Mouse (Mus musculus) MN1 (cell line): ENCODE measurements around the gene Dlgap5.
"Not testable (repeated sequence)": the region's sequence is repeated elsewhere in the genome, so short reads cannot be mapped to it uniquely, and the experiment has no call there.

Experiments used
- DNase-seq: peaks from one replicate; pipeline ENCODE4 v3.0.0-alpha.2; 2016; ENCODE audit warnings: low spot score

Gene Dlgap5

GRCm38 (mm10) chr14:47417775-47418665 is at the start of gene Dlgap5:
Gene Dlgap5 (minus strand): TSS chr14:47418407.
- DNase-seq, result peak; percentile 94

GRCm38 (mm10) chr14:47465468-47466175 is 47.4 kb upstream of the Dlgap5 start:
- DNase-seq, result no peak

- DNase-seq, result no peak
Observed at GRCm38 (mm10) chr14:47464426-47464825, 46.2 kb upstream of the Dlgap5 start.

- no peak for DNase-seq
Observed at GRCm38 (mm10) chr14:47462877-47463460, 44.8 kb upstream of the Dlgap5 start.

GRCm38 (mm10) chr14:47462453-47462852 is 44.2 kb upstream of the Dlgap5 start:
- DNase-seq, result no peak

GRCm38 (mm10) chr14:47461997-47462396 is 43.8 kb upstream of the Dlgap5 start:
- no peak for DNase-seq

- DNase-seq, result no peak
Observed at GRCm38 (mm10) chr14:47459556-47459955, 41.3 kb upstream of the Dlgap5 start.

GRCm38 (mm10) chr14:47450121-47450520 is 31.9 kb upstream of the Dlgap5 start, which contains the start of gene Fbxo34:
Gene Fbxo34 (plus strand): TSS chr14:47450421.
- DNase-seq, result not testable (repeated sequence)

GRCm38 (mm10) chr14:47445331-47446095 is 27.3 kb upstream of the Dlgap5 start:
- DNase-seq, result no peak

GRCm38 (mm10) chr14:47444907-47445306 is 26.7 kb upstream of the Dlgap5 start:
- no peak for DNase-seq

- no peak for DNase-seq
Observed at GRCm38 (mm10) chr14:47438947-47439346, 20.7 kb upstream of the Dlgap5 start.

GRCm38 (mm10) chr14:47432987-47433386 is 14.8 kb upstream of the Dlgap5 start:
- DNase-seq, result no peak

- no peak for DNase-seq
Observed at GRCm38 (mm10) chr14:47422466-47422865, 4.3 kb upstream of the Dlgap5 start.

- no peak for DNase-seq
Observed at GRCm38 (mm10) chr14:47421606-47422005, 3.4 kb upstream of the Dlgap5 start.

- DNase-seq, result no peak
Observed at GRCm38 (mm10) chr14:47419723-47420276, 1.6 kb upstream of the Dlgap5 start.

GRCm38 (mm10) chr14:47419034-47419625 is 923 bp upstream of the Dlgap5 start:
- DNase-seq, result no peak

- DNase-seq, result peak; percentile 53
Observed at GRCm38 (mm10) chr14:47418666-47418991, 422 bp upstream of the Dlgap5 start.

GRCm38 (mm10) chr14:47417346-47417745 is 861 bp downstream of the Dlgap5 start:
- DNase-seq, result no peak

GRCm38 (mm10) chr14:47406000-47406399 is 12.2 kb downstream of the Dlgap5 start:
- no peak for DNase-seq

- no peak for DNase-seq
Observed at GRCm38 (mm10) chr14:47402735-47403134, 15.5 kb downstream of the Dlgap5 start.

- peak; percentile 62 for DNase-seq
Observed at GRCm38 (mm10) chr14:47396165-47396652, 22.0 kb downstream of the Dlgap5 start.
